Mouse (Mus musculus) thymus, adult 2 months (tissue): ENCODE data around the gene Adcyap1r1.

Source experiments
- CTCF ChIP-seq: fragments of 200-500 bp; IDR thresholded peaks from 2 replicates; pipeline ENCODE4 v1.5.1; 2012; ENCODE audit warnings: mild to moderate bottlenecking, control low read depth, low read length, moderate library complexity, borderline replicate concordance; ENCODE audit not compliant: control insufficient read depth, poor library complexity, insufficient read depth; ENCODE audit errors: extremely low read depth
- POLR2A ChIP-seq: fragments of 200-500 bp; IDR thresholded peaks from 2 replicates; pipeline ENCODE4 v1.6.1; 2012; ENCODE audit warnings: mild to moderate bottlenecking, low read length, control low read depth, moderate library complexity; ENCODE audit not compliant: control insufficient read depth, poor library complexity, insufficient read depth; ENCODE audit errors: extremely low read depth

DNA sequence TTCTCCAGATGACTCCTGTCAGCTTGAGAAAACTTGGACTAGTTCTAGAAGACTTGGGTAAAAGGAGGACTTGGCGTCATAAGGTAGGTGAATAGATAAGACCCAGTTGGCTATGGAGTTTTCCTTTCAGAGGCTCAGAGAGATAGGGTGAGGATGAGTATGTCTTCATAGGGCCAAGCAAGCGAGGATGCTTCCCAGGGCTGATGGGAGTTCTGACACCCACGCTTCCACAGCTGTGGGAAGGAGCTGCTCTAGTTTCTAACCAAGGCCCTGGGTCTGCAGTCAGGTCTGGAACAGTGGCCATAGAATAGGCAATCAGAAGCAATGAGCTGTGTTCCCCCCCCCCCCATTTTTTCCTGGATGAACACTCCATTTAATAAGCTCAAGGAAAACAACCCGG lies 44.4 kb upstream of the Adcyap1r1 start:
- TF ChIP-seq CTCF, result no peak
- no peak for TF ChIP-seq POLR2A
